Mouse (Mus musculus): ENCODE measurements at regions not wholly inside any gene's neighbourhood (a gene's known extent, or its start where the extent isn't known, plus 50 kb on each side); places are given as distances from the start of the nearest gene placed in this dataset.

DNA sequence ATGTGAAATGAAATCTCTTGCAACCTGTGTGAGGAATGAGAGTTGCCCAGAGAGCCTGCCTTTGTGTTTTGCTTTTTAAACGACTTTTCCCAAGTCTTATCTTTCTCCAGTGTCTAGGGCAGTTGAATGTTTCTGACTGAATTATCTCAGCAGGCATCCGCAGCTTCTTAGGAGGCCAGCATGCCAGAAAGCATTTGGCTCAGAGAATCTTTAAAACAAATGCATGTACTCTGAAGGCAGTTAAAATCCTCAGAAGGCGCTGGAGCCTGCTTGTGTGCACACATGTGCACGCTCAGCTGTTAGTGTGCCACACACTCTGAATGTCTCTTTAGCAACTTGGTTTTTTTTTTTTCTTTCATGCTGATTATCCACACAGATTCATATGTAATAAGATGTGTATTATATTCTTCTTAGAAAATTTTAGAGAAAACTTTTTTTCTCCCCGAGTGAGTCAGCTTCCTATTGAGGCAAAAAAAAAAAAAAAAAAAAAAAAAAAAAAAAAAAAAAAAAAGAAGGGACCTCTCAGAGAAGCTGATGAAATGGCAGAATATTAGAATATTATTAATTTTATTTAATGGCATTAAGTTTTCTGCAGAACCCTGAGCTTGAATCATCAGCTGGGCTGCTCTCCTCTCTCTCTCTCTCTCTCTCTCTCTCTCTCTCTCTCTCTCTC lies 201.9 kb downstream of the Tmem38b start:
- DNase-seq (ENCODE audit: low spot score in 2 of 2): no peak

- DNase-seq (ENCODE audit: low spot score in 2 of 2): no peak
Measured at GRCm38 (mm10) chr4:54045258-54046029, 219.6 kb downstream of the Tmem38b start.

GRCm38 (mm10) chr4:54064331-54064730 lies 238.5 kb downstream of the Tmem38b start:
- DNase-seq (ENCODE audit: low spot score in 2 of 2): peak; percentile 46 to 66

DNA sequence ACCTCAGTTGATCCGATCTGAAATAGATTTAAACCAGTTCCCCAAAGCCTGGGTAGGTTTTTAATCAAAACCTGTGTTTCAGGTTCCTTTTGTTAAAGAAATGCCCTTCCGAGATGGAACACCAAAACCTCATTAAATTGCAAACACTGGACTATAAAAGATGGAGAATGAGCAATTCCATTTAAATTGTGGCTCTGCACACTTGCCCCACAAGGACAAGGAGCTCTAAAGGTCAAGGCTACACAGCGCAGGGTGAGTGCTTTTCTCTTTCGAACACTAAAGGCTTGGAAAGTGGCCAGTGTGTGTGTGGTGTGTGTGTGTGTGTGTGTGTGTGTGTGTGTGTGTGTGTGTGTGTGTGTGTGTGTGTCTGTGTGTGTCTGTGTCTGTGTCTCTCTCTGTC lies 246.1 kb downstream of the Tmem38b start:
- no peak for DNase-seq (ENCODE audit: low spot score in 2 of 2)

DNA sequence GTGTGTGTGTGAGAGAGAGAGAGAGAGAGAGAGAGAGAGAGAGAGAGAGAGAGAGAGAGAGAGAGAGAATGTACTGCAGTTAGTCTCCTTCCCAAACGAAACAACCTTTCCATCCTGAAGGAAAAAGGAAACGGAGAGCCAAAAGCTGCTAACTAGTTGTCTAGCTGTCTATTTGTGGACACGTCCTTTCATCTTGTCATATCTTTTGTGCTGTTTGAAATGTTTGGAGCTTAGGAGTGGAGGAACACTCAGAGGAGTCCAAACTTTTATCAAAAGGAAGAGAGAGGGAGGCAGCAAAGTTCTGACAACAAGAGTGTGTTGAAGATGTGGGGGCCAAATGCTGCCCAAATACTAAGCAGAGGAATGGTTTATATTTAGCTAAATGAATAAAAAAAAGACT lies 246.6 kb downstream of the Tmem38b start:
- DNase-seq (ENCODE audit: low spot score in 2 of 2): no peak

GRCm38 (mm10) chr4:54072932-54073331 lies 247.1 kb downstream of the Tmem38b start:
- no peak for DNase-seq (ENCODE audit: low spot score in 2 of 2)

GRCm38 (mm10) chr4:54073483-54073882 lies 247.6 kb downstream of the Tmem38b start:
- peak; percentile 65 to 85 for DNase-seq (ENCODE audit: low spot score in 2 of 2)

DNA sequence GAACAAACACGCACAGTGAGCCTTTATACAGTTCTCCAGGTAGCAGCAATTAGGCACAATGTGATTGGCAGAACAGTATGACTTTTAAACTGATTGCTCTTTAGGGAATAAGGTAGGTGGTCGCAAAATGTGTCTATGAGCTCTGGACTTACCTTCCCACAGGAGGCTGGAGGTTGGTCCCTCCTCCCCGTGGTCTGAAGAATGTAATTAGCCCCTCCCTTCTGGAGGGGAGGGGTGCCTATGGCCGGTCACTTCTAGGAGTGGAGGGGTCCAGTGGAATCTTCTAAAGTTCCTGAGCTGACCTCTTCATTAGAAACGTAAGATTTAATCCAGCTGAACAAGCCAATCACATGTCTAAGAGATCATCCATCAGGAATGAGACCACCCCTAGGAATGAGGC lies 248.4 kb downstream of the Tmem38b start:
- DNase-seq (ENCODE audit: low spot score in 2 of 2): no peak

DNA sequence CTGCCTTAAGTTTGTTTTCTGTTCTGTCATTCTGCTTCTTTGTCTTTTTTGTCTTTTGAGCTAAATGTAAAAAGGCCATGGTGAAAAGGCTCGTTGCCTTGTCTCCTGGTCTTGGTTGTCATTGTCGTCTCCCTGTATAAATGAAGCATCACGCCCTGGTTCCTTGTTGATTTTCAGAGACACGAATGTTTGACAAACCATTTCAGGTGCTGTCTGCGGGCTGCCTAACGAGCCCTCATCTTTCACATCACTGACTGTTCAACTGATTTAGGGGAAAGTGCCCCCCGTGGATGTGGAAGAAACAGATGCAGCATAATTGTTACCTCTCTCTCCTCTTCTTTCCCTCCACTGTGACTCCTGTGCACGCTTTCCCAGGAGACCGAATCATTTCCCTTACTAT lies 254.7 kb downstream of the Tmem38b start:
- no peak for DNase-seq (ENCODE audit: low spot score in 2 of 2)

DNA sequence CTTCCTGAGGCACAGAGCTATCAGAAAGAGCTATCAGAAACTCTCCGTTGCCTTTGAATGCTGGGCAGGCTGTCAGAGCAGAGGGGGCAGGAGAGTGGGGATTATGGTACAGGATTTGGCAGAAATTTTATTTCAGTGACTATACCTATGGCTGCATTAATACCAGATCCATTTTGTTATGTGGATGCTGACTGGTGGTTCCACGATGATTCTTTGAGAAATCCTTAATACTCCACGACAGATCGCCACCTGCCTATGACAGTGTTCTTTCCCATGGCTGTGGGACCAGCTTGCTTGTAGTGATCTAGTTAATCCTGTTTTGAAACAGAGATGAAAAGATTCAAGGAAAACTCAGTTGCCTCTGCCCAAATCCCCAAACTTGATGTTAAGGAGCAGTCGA lies 255.6 kb downstream of the Tmem38b start:
- DNase-seq (ENCODE audit: low spot score in 2 of 2): no peak

DNA sequence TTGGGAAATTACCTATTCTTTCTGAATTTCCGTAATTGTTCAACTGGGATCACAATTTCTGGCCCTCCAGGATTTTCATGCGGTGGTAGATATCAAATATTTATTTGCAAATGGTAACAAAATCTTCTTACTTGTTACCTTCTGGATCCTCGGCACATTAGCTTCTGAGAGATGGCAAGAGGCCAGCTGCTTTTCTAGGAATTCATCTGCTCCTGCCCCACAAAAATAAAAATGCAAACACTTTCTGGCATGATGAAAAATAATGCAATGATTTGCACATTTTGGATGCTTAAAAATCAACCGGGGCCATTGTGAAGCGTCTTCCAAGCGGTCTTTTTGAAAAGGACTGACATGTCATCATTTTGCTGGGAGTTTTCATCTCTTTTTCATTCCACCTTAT lies 258.9 kb downstream of the Tmem38b start:
- DNase-seq (ENCODE audit: low spot score in 2 of 2): peak in 1 of 2 experiments; percentile 46

GRCm38 (mm10) chr4:54094285-54094997 lies 268.6 kb downstream of the Tmem38b start:
- no peak for DNase-seq (ENCODE audit: low spot score in 2 of 2)

DNA sequence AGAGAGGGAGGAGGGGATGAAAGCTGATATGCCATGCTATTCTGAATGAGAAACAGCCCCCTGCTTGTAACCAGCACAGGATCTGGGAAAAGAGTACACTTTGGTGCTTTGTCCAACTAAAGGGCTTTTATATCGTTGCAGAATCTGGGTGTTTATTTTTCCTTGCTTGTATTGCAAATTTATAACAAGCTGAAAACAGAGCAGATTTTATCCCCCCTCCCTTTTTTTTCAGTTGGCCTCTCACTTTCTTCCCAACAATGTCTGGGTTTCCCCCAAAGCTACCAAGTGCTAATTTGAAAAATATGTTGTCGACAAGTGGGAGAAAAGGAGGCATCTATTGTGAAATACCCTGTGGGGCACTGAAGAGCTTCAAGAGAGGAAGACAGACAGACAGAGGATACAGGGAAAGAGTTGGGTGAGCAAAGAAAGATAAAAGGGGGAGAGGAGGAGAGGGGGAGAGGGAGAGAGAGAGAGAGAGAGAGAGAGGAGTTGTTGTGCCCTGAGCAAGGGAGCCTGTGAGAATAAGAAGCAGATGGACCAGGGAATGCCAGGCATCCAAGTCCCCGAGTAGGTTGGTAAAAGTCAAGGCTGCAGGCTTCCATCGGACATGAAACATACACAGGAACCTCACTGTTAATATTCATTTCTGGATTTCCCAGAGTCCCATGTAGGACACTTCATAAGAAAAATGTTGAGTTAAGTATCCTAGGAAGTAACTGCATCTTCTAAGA lies 269.5 kb downstream of the Tmem38b start:
- DNase-seq (ENCODE audit: low spot score in 2 of 2): no peak

DNA sequence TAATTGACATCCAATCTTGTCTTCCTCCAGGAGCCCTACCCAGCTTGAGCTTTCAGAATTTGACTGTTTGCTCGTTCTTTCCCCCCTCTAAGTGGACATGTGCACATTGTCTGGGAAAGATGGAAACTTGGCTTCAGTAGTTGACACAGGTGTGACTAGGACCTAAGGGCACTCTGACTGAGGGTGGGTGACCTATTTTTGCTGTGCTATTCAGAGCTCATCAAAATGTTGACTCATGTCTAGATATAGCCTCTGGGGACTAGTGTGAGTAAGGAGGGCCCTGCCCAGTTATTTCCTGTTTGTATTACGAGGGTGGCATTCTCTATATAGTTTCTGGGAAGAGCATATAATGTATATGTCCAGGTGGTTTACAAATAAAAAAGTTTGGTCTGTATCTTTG lies 271.7 kb downstream of the Tmem38b start:
- DNase-seq (ENCODE audit: low spot score in 2 of 2): no peak

DNA sequence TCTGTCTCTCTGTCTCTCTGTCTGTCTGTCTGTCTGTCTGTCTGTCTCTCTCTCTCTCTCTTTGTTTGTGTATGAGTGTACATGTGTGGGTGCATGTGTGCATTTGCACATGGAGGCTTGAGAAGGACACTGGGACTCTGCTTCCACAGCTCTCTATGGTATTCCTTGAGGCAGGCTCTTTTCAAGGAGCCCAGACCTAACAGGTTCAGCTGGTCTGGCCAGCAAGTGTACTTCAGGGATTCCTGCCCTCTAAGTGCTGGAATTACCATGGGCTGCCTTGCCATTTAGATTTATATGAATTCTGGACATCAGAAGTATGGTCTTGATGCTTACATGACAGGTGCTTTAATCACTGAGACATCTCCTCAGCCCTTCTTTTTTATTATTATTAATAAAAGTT lies 274.4 kb downstream of the Tmem38b start:
- DNase-seq (ENCODE audit: low spot score in 2 of 2): no peak

DNA sequence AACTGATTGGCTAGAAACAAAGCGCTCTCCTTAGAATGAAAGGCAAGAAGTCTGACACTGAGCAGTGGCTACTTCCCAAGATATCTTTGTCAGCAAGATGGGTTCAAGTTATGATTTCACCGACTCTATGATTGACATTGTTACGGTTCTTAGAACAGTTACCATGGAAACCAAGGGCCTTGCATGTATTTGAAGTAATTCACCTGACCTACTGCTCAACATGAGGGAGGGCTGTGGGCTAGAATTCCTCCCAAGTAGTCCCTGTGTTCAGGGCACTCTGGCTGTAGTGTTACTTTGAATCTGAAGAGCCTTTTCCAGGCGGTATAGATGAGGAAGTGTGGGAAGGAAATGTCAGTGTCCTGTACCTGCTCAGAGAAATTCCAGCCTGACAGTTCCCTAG lies 281.1 kb downstream of the Tmem38b start:
- DNase-seq (ENCODE audit: low spot score in 2 of 2): no peak

DNA sequence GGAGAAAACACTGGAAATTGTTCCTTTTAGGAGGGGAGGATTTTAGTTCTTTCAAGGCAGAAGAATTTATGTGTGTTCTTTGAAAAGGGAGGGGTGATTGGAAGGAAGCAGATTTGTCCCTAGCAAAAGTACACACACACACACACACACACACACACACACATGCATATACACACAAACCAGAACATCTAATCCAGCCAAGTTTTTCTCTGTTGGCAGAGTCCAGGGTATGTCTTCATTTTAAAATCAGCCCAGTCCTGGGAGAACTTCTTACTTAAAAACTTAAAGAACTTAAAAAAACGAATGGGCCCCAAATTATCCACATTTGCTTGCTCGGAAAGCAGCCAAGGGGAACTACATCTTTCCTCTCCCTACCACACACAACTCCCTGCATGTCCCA lies 290.5 kb downstream of the Tmem38b start:
- no peak for DNase-seq (ENCODE audit: low spot score in 2 of 2)

- DNase-seq (ENCODE audit: low spot score in 2 of 2): peak; percentile 51 to 68
Measured at GRCm38 (mm10) chr4:54118179-54118846, 292.5 kb downstream of the Tmem38b start.

- no peak for DNase-seq (ENCODE audit: low spot score in 2 of 2)
Measured at GRCm38 (mm10) chr4:54128717-54129698, 303.2 kb downstream of the Tmem38b start.

GRCm38 (mm10) chr4:54156146-54156545 lies 330.3 kb downstream of the Tmem38b start:
- DNase-seq (ENCODE audit: low spot score in 2 of 2): no peak
